Mouse (Mus musculus): ENCODE results near the gene Ffar2.

DNA sequence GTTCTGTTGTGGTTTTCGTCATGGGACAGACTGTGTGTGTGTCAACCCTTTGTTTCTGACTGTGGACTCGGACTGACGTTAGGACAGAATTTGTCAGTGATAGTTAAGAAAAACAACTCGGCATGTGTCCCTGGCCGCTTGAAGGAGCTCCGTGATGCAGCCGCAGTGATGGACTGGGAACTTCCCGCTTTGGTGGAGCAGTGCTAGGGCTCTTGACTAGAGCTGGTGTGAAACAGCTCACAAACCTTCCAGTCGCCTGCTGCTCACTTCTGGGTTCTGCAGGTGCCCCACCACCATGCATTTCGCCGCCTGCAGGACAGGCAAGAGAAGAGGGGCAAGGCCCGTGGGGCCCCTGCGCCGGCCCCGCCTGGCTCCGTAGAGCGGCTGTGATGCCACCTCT, 8.7 kb upstream of the Ffar2 start:
- TF ChIP-seq CTCF (IDR thresholded peaks at IDR 0.05; ENCODE audit: extremely low read depth, insufficient read depth, low read length) (no peak), POLR2A (IDR thresholded peaks at IDR 0.05; ENCODE audit: extremely low read depth, insufficient read depth, low read length) (no peak)

All from cortical plate, adult 2 months (tissue).